ENCODE assay signal across 11 mouse cellular contexts in the genomic region with DNA sequence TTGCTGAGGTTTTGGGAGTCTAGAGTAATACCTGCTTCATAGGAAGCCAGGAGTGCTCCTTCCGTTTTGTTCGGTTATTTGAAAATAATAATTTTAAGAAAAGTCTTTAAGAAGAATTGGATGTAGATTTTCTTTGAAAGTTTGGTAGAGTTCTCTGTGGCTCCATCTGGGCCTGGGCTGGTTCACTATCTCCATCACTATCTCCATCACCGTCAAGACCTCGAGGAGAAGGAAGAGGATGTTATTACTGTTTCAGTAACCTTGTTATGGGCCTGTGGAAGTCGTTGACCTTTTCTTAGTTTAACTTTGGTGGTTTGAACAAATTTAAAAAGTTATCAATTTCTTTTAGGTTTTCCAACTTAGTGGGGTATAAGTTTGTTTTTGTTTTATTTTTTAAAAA.
"Had no signal": no experiment of that assay in that cellular context is flagged by ENCODE, and none has a peak within 500 bp of the region (broad histone marks: within the 10 kb centered on the region; RNA-seq: fewer than 3 reads in every experiment).

No protein-coding gene starts in this region.

- DNase-seq: retina, postnatal 1 day; right cerebral cortex, adult 18-20 months; right cerebral cortex, postnatal 14 days; right cerebral cortex, postnatal 25 days; right cerebral cortex, postnatal 4 days; spleen, adult 18-20 months; thymus, adult 18-20 months; thymus, adult 2 months; thymus, postnatal 25 days; thymus, postnatal 36 days; thymus, postnatal 4 days had no signal
